Comparison of ENCODE assay signal across 8 mouse cellular contexts in genomic region chr6:135377583-135378319, GRCm38 (mm10). TPM values are rescaled to one million over a fixed set of nuclear protein-coding genes. Genes with fewer than 3 reads are reported as not detected.
DNase-seq lines count a peak whose midpoint lies in the region; ATAC-seq and TF ChIP-seq lines count a peak whose summit lies in the region.

No protein-coding gene starts in this region.

- H3K4me3 ChIP-seq in thymus, adult 2 months (ENCODE audit: control insufficient read depth, insufficient read depth, low read length): no peak overlapping the region
- peak overlapping the region; percentile 14; the same call in 1 of the 2 replicates for H3K4me3 ChIP-seq in intestine, postnatal 0 days (ENCODE audit: low read depth, low read length)
- peak overlapping the region; percentile 33 for H3K4me3 ChIP-seq in limb, embryonic 10.5 days
- H3K4me3 ChIP-seq in midbrain, embryonic 10.5 days: peak overlapping the region; percentile 40

- H3K4me1 ChIP-seq in thymus, adult 2 months (replicated peaks; ENCODE audit: control insufficient read depth, insufficient read depth, low read length): peaks cover 11% of the 10 kb centered on the region
- H3K4me1 ChIP-seq in intestine, postnatal 0 days (replicated peaks; ENCODE audit: control insufficient read depth, insufficient read depth, low read length): no peaks in the 10 kb centered on the region
- H3K4me1 ChIP-seq in limb, embryonic 10.5 days: peaks cover 6% of the 10 kb centered on the region
- peaks cover 13% of the 10 kb centered on the region for H3K4me1 ChIP-seq in midbrain, embryonic 10.5 days

- H3K9ac ChIP-seq in intestine, postnatal 0 days (ENCODE audit: low read depth, low read length): no peak overlapping the region

- no peaks in the 10 kb centered on the region for H3K9me3 ChIP-seq in intestine, postnatal 0 days (ENCODE audit: control insufficient read depth)
- no peaks in the 10 kb centered on the region for H3K9me3 ChIP-seq in limb, embryonic 10.5 days (replicated peaks)
- H3K9me3 ChIP-seq in midbrain, embryonic 10.5 days (replicated peaks): no peaks in the 10 kb centered on the region

- 37% methylated on average over 16 of the region's 16 CpGs for WGBS in thymus, adult 2 months
- WGBS in intestine, postnatal 0 days: 20% methylated on average over 16 of the region's 16 CpGs
- 25% methylated on average over 16 of the region's 16 CpGs for WGBS in limb, embryonic 10.5 days
- WGBS in midbrain, embryonic 10.5 days: 22% methylated on average over 16 of the region's 16 CpGs

- no peak for TF ChIP-seq POLR2A in thymus, adult 2 months (IDR thresholded peaks at IDR 0.05; ENCODE audit: control insufficient read depth, extremely low read depth, insufficient read depth, low read length, poor library complexity)

- H3K4me2 ChIP-seq in intestine, postnatal 0 days (replicated peaks; ENCODE audit: low read depth): peak overlapping the region; percentile 48

- DNase-seq in thymus, adult 2 months: peak; percentile 67
- no peak for DNase-seq in thymus, adult 18-20 months
- DNase-seq in gastrocnemius, postnatal 10 days: peak; percentile 57
- DNase-seq in limb, embryonic 10.5 days (ENCODE audit: low spot score): peak; percentile 57
- DNase-seq in midbrain, embryonic 10.5 days (ENCODE audit: low spot score): peak; percentile 59
- DNase-seq in spleen, postnatal 36 days (ENCODE audit: low spot score in 2 of 2): peak; percentile 33 to 51

- no peaks in the 10 kb centered on the region for H3K27me3 ChIP-seq in thymus, adult 2 months (ENCODE audit: control insufficient read depth, insufficient read depth, low read length)
- no peaks in the 10 kb centered on the region for H3K27me3 ChIP-seq in intestine, postnatal 0 days (replicated peaks; ENCODE audit: control insufficient read depth, insufficient read depth, low read length)
- peaks cover 13% of the 10 kb centered on the region; the same call in 1 of the 2 replicates for H3K27me3 ChIP-seq in limb, embryonic 10.5 days (ENCODE audit: low read depth, poor library complexity, severe bottlenecking)
- H3K27me3 ChIP-seq in midbrain, embryonic 10.5 days (ENCODE audit: low read depth, poor library complexity, severe bottlenecking): peaks cover 17% of the 10 kb centered on the region

- no peaks in the 10 kb centered on the region; the same call in 1 of the 2 replicates for H3K36me3 ChIP-seq in thymus, adult 2 months (ENCODE audit: control insufficient read depth, insufficient read depth, low read length)
- peaks cover 39% of the 10 kb centered on the region for H3K36me3 ChIP-seq in intestine, postnatal 0 days (ENCODE audit: control insufficient read depth, insufficient read depth)
- H3K36me3 ChIP-seq in limb, embryonic 10.5 days: no peaks in the 10 kb centered on the region
- no peaks in the 10 kb centered on the region for H3K36me3 ChIP-seq in midbrain, embryonic 10.5 days

- peak; percentile 92 for ATAC-seq in common myeloid progenitor, adult 5-6 weeks (replicated peaks; ENCODE audit: low read depth, poor library complexity, severe bottlenecking)
- peak; percentile 75 for ATAC-seq in intestine, postnatal 0 days

- no peak overlapping the region for H3K27ac ChIP-seq in thymus, adult 2 months (ENCODE audit: control insufficient read depth, insufficient read depth, low read length)
- no peak overlapping the region for H3K27ac ChIP-seq in intestine, postnatal 0 days (ENCODE audit: low read depth, low read length)
- H3K27ac ChIP-seq in limb, embryonic 10.5 days: no peak overlapping the region
- H3K27ac ChIP-seq in midbrain, embryonic 10.5 days (replicated peaks): no peak overlapping the region

- no peak for TF ChIP-seq CTCF in thymus, adult 2 months (IDR thresholded peaks at IDR 0.05; ENCODE audit: borderline replicate concordance, control insufficient read depth, extremely low read depth, insufficient read depth, low read length, poor library complexity)
- peak; percentile 92 for TF ChIP-seq CTCF in intestine, postnatal 0 days (IDR thresholded peaks at IDR 0.05; ENCODE audit: low read depth)

RNA-seq across cellular contexts. Expression of gene Emp1, which starts 15.4 kb away (rescaled TPM):
- 57.5 and 69.9 TPM in 2 replicates for polyA plus RNA-seq in thymus, adult 2 months (2012; rRNA removed)
- 2.7 and 5.4 TPM in 2 replicates for total RNA-seq in common myeloid progenitor, adult 5-6 weeks (2017)
- total RNA-seq in gastrocnemius, postnatal 10 days (2021): 100 to 1,000 TPM; 145 to 163 TPM
- 42.5 and 42.8 TPM in 2 replicates for polyA plus RNA-seq in intestine, postnatal 0 days (2015; fragmentation: Nextera tagmentation; extraction: Ambion mirVana)
- 5.0 and 9.0 TPM in 2 replicates for polyA plus RNA-seq in limb, embryonic 10.5 days (2016; fragmentation: Nextera tagmentation; extraction: Ambion mirVana)
- polyA plus RNA-seq in midbrain, embryonic 10.5 days (2016; fragmentation: Nextera tagmentation; extraction: Ambion mirVana): 8.5 and 11.3 TPM in 2 replicates

Comparison
In these comparisons a context has a peak if more than half of its experiments do, and no peak if none do; other contexts are left out.
1. DNase-seq: peak in thymus, adult 2 months (single experiment), gastrocnemius, postnatal 10 days (single experiment), limb, embryonic 10.5 days (single experiment), midbrain, embryonic 10.5 days (single experiment) and spleen, postnatal 36 days (2 of 2); none in thymus, adult 18-20 months (0 of 2).